Mouse (Mus musculus) c-Kit-positive CD71-positive TER-119-negative erythroid progenitor cells, embryonic 14.5 days (primary cell): ENCODE measurements around the gene Grik5.

Source experiments
- DNase-seq: peaks from one replicate; pipeline ENCODE4 v3.0.0-alpha.2; 2013; ENCODE audit warnings: low read depth

Gene Grik5

GRCm38 (mm10) chr7:24984307-24984706 is 87.8 kb downstream of the Grik5 start:
- DNase-seq, result no peak

- no peak for DNase-seq
Measured at GRCm38 (mm10) chr7:24983396-24983795, 88.8 kb downstream of the Grik5 start.

GRCm38 (mm10) chr7:24980439-24980838 is 91.7 kb downstream of the Grik5 start:
- no peak for DNase-seq

- DNase-seq, result no peak
Measured at GRCm38 (mm10) chr7:24978781-24979180, 93.4 kb downstream of the Grik5 start.

- peak; percentile 44 for DNase-seq
Measured at GRCm38 (mm10) chr7:24974893-24975595, 97.1 kb downstream of the Grik5 start.

- no peak for DNase-seq
Measured at GRCm38 (mm10) chr7:24973902-24974301, 98.2 kb downstream of the Grik5 start.

GRCm38 (mm10) chr7:24973208-24973607 is 98.9 kb downstream of the Grik5 start:
- DNase-seq, result no peak

GRCm38 (mm10) chr7:24971972-24972893 is 99.9 kb downstream of the Grik5 start, which contains the start of gene Rabac1:
Rabac1 (minus strand) TSS chr7:24972754.
- peak; percentile 94 for DNase-seq

- peak; percentile 48 for DNase-seq
Measured at GRCm38 (mm10) chr7:24971261-24971971, 100.7 kb downstream of the Grik5 start.

GRCm38 (mm10) chr7:24970341-24970740 is 101.8 kb downstream of the Grik5 start:
- no peak for DNase-seq

GRCm38 (mm10) chr7:24969805-24970204 is 102.3 kb downstream of the Grik5 start:
- DNase-seq, result no peak

- DNase-seq, result no peak
Measured at GRCm38 (mm10) chr7:24968463-24968862, 103.7 kb downstream of the Grik5 start.

- no peak for DNase-seq
Measured at GRCm38 (mm10) chr7:24967966-24968365, 104.2 kb downstream of the Grik5 start.

- peak; percentile 49 for DNase-seq
Measured at GRCm38 (mm10) chr7:24964897-24965535, 107.1 kb downstream of the Grik5 start.

- no peak for DNase-seq
Measured at GRCm38 (mm10) chr7:24964288-24964687, 107.9 kb downstream of the Grik5 start.
